Mouse (Mus musculus): Measurements from ENCODE around the gene Rasl12.

DNA sequence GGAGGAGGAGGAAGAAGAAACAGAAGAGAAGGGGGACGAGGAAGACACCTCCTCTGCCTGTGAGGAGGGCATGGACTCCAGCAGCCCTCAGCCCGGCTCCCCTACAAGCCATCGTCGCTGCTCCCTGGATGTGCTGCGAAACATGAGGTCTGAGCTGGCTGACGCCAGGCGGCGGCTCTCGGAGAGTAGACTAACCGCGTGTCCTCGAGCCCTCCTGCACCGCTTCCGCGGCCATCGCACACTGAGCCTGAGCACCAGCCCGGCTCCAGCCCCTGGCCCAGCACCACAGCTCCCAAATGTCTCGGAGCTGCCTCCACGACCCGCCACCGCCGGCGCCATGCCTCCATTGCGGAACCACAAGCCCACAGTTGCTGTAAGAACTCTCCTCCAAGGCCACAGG is 26.6 kb upstream of the Rasl12 start:
- TF ChIP-seq CTCF (IDR thresholded peaks at IDR 0.05) (no peak), EP300 (IDR thresholded peaks at IDR 0.05) (no peak)
